Mouse (Mus musculus): ENCODE data around the gene Med19. TPM values are rescaled to one million over a fixed set of nuclear protein-coding genes. Genes with fewer than 3 reads are reported as not detected.

Gene Med19
- total RNA-seq, 2 experiments from 2014 or later, result 22.7 to 25.9 TPM

Other genes starting within 250 kb of the Med19 start
- gene Tfpi, start 201.6 kb upstream of the Med19 start, total RNA-seq (2021), result 10 to 100 TPM; 29.0 to 63.0 TPM
- gene Ctnnd1, start 27.6 kb upstream of the Med19 start, total RNA-seq (2021), result 100 to 1,000 TPM; 123 to 129 TPM
- gene Btbd18, start 19.3 kb upstream of the Med19 start, total RNA-seq (2021), result under 1 TPM in 1 of 2 experiments, not detected in 1; 0.10 TPM
- 10 to 100 TPM; 21.9 to 28.8 TPM for gene Selenoh, start 7.6 kb upstream of the Med19 start, total RNA-seq (2021)
- not detected for gene Gm28635, start 361 bp upstream of the Med19 start, total RNA-seq (2021)
- 100 to 1,000 TPM; 146 to 179 TPM for gene Tmx2, start 738 bp downstream of the Med19 start, total RNA-seq (2021)
- 10 to 100 TPM; 62.0 to 70.2 TPM for gene Zdhhc5, start 36.8 kb downstream of the Med19 start, total RNA-seq (2021)
- 10 to 100 TPM; 13.4 to 15.3 TPM for gene Clp1, start 48.9 kb downstream of the Med19 start, total RNA-seq (2021)
- 1 to 10 TPM; 4.8 to 5.1 TPM for gene Ypel4, start 55.7 kb downstream of the Med19 start, total RNA-seq (2021)
- 1 to 10 TPM; 1.5 to 1.8 TPM for gene Gm19426, start 65.3 kb downstream of the Med19 start, total RNA-seq (2021)
- gene Serping1, start 97.0 kb downstream of the Med19 start, total RNA-seq (2021), result 100 to 1,000 TPM in 1 of 2 experiments, 10 to 100 TPM in 1; 78.6 to 115 TPM
- gene Ube2l6, start 120.4 kb downstream of the Med19 start, total RNA-seq (2021), result 10 to 100 TPM; 17.6 to 26.4 TPM
- under 1 TPM in 1 of 2 experiments, not detected in 1; 0.32 TPM for gene Smtnl1, start 144.2 kb downstream of the Med19 start, total RNA-seq (2021)
- 10 to 100 TPM; 45.8 to 59.0 TPM for gene Timm10, start 148.6 kb downstream of the Med19 start, total RNA-seq (2021)
- gene Slc43a1, start 160.4 kb downstream of the Med19 start, total RNA-seq (2021), result 1 to 10 TPM; 9.3 to 9.4 TPM
- gene Rtn4rl2, start 208.3 kb downstream of the Med19 start, total RNA-seq (2021), result 1 to 10 TPM; 1.9 to 2.4 TPM

Measured in adrenal gland, adult 18-20 months (tissue).